Mouse (Mus musculus) R1 (cell line): ENCODE measurements at regions not wholly inside any gene's neighbourhood (a gene's known extent, or its start where the extent isn't known, plus 50 kb on each side); places are given as distances from the start of the nearest gene placed in this dataset.

Source experiments
- DNase-seq: peaks from one replicate; pipeline ENCODE4 v3.0.0-alpha.2; 2018; ENCODE audit warnings: low read depth, low spot score

DNA sequence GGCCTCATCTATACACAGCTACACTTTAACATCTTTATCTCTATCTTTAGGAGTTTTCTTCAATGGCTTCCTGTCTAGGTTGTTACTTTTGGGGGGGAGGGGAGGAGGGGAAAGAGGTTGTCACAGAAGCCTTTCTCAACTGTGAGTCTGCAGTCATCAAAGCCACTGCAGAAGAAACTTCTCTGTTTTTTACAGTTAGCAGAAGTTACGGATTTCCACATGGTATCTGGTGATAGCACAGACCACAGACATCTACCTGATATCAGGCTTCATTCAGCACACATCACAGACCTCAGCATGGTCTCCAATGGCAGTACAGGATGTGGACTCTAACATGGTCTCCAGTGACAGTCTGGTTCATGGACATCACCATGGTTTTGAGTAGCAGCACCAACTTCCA is 234.8 kb upstream of the Adarb2 start:
- no peak for DNase-seq

GRCm38 (mm10) chr13:7994198-7994597 is 208.5 kb upstream of the Adarb2 start:
- no peak for DNase-seq

GRCm38 (mm10) chr13:8030096-8030495 is 172.6 kb upstream of the Adarb2 start:
- peak; percentile 43 for DNase-seq

- no peak for DNase-seq
Measured at GRCm38 (mm10) chr13:8050930-8051495, 151.7 kb upstream of the Adarb2 start.

DNA sequence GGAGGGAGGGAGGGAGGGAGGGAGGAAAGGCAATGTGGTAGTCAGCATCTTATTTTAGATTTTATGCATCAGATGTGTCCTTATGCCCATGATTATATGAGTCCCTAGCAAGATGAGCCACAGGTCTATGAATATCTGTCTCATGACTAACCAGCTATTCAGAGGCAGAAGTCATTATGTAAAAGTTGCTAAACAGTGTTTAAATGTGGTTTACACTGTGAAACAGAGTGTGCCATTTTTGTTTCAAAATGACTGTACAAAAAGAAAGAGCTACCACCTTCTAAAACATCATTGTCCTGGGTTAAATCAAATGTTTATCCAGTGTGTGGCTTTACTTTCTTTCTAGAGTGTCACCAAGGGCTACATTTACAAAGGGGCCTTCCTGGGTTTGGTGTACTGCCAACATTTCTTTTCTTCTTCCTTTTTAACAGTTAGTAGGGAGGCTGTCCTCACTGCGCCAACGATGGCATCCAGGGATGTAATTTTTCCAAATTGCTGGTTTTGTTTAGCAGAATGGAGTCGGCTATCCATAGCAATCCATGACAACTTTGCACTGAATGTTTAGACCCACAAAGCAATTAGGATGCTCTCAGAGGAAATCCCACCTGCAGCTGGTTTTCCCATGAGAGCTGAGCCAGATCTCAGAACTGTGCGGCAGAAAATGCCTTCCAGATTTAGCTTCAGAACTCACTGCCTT is 146.4 kb upstream of the Adarb2 start:
- DNase-seq = no peak

GRCm38 (mm10) chr13:8087154-8087553 is 115.5 kb upstream of the Adarb2 start:
- no peak for DNase-seq

DNA sequence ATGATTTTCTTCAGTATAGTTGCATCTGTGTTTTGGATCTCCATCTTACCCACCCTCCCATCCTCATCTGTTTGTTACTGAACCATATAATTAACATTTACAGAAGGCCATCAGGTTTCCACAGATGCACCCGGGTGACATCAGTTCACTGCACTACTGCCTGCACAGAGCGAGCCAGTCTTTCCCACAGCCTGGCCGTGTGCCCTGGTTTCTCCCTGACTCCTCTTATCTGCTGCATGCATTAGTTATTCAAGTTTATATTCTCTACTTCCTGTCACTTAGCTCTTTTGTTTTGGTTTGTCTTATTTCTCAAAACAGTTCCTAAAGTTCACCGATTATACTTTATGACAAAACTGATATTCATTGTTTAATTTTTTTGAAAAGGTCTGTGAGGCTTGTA is 113.1 kb upstream of the Adarb2 start:
- no peak for DNase-seq

DNA sequence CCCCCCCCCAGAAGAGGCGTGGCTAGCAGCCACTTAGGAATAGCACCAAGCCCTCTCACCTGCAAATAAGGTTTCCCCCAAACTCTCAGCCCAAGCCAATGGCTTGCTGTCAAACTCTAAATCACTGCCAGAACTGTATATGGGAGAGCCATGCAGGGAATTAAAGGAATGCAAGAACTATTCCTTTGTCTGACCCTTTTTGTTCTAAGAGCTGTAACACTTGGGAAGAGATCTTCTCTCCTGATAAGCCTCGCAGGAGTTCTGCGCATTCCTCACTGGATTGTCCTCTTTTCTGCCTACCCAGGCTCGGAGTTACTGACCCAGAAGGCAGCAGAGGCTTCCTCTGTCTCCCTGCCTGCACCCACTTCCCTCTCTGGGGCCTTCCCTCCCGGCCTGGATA is 94.0 kb upstream of the Adarb2 start:
- peak; percentile 68 for DNase-seq

DNA sequence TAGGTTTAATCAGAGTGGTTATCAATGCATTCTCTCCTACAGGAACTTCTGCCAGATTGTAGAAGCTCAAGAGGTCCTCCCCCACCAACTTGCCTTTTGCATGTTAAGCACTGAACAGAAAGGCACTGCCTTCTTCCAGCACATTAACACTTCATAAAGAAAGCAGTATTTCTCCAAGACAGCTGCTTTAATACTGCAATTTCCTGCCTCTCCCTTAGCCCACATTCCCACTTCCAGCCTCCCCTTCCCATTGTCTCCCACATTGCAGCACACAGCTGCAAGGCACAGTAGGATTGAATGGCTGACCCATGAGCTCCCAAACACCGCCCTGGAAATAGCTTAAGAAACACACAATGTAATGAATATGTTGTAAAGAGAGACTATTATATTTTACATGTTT is 89.7 kb upstream of the Adarb2 start:
- DNase-seq = peak; percentile 26

GRCm38 (mm10) chr13:8119013-8119412 is 83.7 kb upstream of the Adarb2 start:
- no peak for DNase-seq

GRCm38 (mm10) chr13:8119986-8120385 is 82.7 kb upstream of the Adarb2 start:
- no peak for DNase-seq

DNA sequence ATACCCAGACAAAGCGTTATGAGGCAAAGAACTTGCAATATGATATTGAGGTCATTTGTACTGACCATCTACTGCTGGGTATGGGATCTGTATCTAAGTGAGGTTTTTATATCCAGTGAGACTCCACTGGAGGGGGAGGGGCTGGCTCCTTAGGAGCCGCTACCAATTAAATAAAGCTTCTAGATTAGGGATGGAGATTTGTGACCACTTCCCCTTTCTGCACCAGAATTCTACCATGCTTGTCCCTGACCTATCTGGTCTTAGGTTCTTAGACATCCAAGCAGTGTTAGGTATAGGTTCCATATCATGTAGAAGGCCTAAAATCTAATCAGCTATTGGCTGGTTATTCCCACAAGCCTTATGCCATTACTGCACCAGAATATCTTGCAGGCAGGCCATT is 67.9 kb upstream of the Adarb2 start:
- no peak for DNase-seq

DNA sequence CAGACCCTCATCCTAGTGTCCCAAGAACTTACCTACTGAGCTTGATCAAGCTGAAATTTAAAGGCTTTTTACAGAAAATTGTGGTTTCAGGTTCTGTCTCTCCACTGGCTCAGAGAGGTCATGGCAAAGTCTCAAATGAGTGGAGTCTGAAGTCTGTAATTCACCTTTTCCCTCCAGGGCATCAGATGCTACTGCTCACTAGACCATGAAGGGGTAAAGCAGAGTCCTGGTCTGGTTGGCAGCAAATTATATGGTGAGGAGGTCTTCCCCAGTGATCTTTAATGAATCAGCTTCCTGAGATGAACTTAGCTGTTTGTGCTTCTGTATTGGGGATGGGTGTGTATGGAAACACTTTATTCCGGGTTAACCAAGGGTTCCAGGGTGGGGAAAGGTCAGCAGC is 63.3 kb upstream of the Adarb2 start:
- DNase-seq = no peak

DNA sequence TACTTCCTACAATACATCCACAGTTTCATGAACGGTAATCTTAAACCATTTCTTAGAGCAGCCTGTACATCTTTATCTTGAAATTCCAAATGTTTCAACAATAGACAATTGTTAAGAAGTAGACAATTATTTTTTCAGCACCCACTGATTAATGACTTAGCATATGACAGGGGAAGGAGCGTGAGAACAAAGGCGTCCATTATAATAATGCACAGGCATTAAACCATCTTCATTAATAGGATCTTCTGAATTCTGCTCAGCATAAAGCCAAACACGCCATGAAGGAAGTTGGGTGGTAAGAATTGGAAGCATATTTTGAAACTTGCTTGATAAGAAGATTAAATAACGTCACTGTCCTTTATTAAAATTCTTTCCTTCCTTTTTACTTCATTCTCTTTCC is 50.5 kb upstream of the Adarb2 start:
- no peak for DNase-seq
